Mouse (Mus musculus) lung, adult 2 months (tissue): Measurements from ENCODE around the gene Sntb2.

Source experiments
- CTCF ChIP-seq: fragments of 200-500 bp; IDR thresholded peaks from 2 replicates; pipeline ENCODE4 v1.5.1; 2011; ENCODE audit warnings: mild to moderate bottlenecking, low read length, control low read depth; ENCODE audit not compliant: insufficient read depth
- POLR2A ChIP-seq: fragments of 200-500 bp; IDR thresholded peaks from 2 replicates; pipeline ENCODE4 v1.6.1; 2011; ENCODE audit warnings: low read depth, mild to moderate bottlenecking, control low read depth, low read length, borderline replicate concordance; ENCODE audit errors: extremely low read depth

GRCm38 (mm10) chr8:106999068-106999467 is 63.5 kb downstream of the Sntb2 start:
- no peak for TF ChIP-seq CTCF
- TF ChIP-seq POLR2A: no peak
